Mouse (Mus musculus) neural tube, embryonic 12.5 days (tissue): Measurements from ENCODE around the gene Spata4. TPM values are rescaled to one million over a fixed set of nuclear protein-coding genes. Genes with fewer than 3 reads are reported as not detected.
"Not testable (repeated sequence)": the region's sequence is repeated elsewhere in the genome, so short reads cannot be mapped to it uniquely, and the experiment has no call there.

Experiments used
- ATAC-seq: fragments of 200-750 bp; cut with Nextera tagmentation; 2 replicates; pipeline ENCODE4 v1.8.0; 2017; ENCODE audit warnings: low read depth, mild to moderate bottlenecking, moderate TSS enrichment, moderate library complexity; ENCODE audit not compliant: low FRiP score
- H3K27ac ChIP-seq: fragments of 300-500 bp; sonication (generic); 2 replicates; pipeline ENCODE4 v1.5.1; 2016
- H3K27me3 ChIP-seq: fragments of 300-500 bp; sonication (generic); replicated peaks from 2 replicates; pipeline ENCODE4 v1.6.1; 2016; ENCODE audit warnings: mild to moderate bottlenecking
- H3K36me3 ChIP-seq: fragments of 300-500 bp; sonication (generic); 2 replicates; pipeline ENCODE4 v1.6.1; 2016; ENCODE audit warnings: mild to moderate bottlenecking
- H3K4me1 ChIP-seq: fragments of 300-500 bp; sonication (generic); 2 replicates; pipeline ENCODE4 v1.6.1; 2016
- H3K4me2 ChIP-seq: fragments of 300-500 bp; sonication (generic); replicated peaks from 2 replicates; pipeline ENCODE4 v1.6.1; 2016; ENCODE audit warnings: mild to moderate bottlenecking
- H3K4me3 ChIP-seq: fragments of 300-500 bp; sonication (generic); 2 replicates; pipeline ENCODE4 v1.5.1; 2016
- H3K9ac ChIP-seq: fragments of 300-500 bp; sonication (generic); 2 replicates; pipeline ENCODE4 v1.6.1; 2016; ENCODE audit warnings: mild to moderate bottlenecking
- H3K9me3 ChIP-seq: fragments of 300-500 bp; sonication (generic); 2 replicates; pipeline ENCODE4 v1.6.1; 2016; ENCODE audit warnings: mild to moderate bottlenecking
- WGBS: fragments of 180-500 bp; shearing (Covaris S2); methylation state at CpG from one replicate; pipeline ENCODE4 v1.1.7; 2016; 5-methylcytosine and 5-hydroxymethylcytosine counted together
- polyA plus RNA-seq: library from polyadenylated mRNA; unstranded; fragments of >200 nt; fragmentation: Nextera tagmentation; extraction: Ambion mirVana; gene quantifications from 2 replicates; pipeline ENCODE4 v1.2.1, GENCODE M21; 2016

The Spata4 gene
- polyA plus RNA-seq, 1 experiment from 2014 or later, result not detected

- H3K9ac ChIP-seq, result no peak overlapping the region
- H3K27me3 ChIP-seq, result no peaks in the 10 kb centered on the region
- no peak overlapping the region for H3K4me2 ChIP-seq
- peaks cover 6% of the 10 kb centered on the region for H3K4me1 ChIP-seq
- ATAC-seq, result no peak
- H3K9me3 ChIP-seq, result no peaks in the 10 kb centered on the region
- H3K4me3 ChIP-seq, result no peak overlapping the region
- 88% methylated on average over 2 of the region's 2 CpGs for WGBS
- no peak overlapping the region for H3K27ac ChIP-seq
- H3K36me3 ChIP-seq, result no peaks in the 10 kb centered on the region
Measured at GRCm38 (mm10) chr8:54597386-54597785, 3.2 kb upstream of the Spata4 start.

GRCm38 (mm10) chr8:54603440-54603839 is 2.9 kb downstream of the Spata4 start:
- no peaks in the 10 kb centered on the region for H3K27me3 ChIP-seq
- H3K27ac ChIP-seq, result no peak overlapping the region
- H3K4me3 ChIP-seq, result no peak overlapping the region
- no peak overlapping the region for H3K9ac ChIP-seq
- no peaks in the 10 kb centered on the region for H3K36me3 ChIP-seq
- H3K4me1 ChIP-seq, result peaks cover 6% of the 10 kb centered on the region
- WGBS, result 81% methylated on average over 4 of the region's 4 CpGs
- ATAC-seq, result no peak
- H3K4me2 ChIP-seq, result no peak overlapping the region
- H3K9me3 ChIP-seq, result no peaks in the 10 kb centered on the region

- no peak for ATAC-seq
- Histone ChIP-seq H3K27me3 (no peaks in the 10 kb centered on the region), H3K9ac (no peak overlapping the region), H3K36me3 (no peaks in the 10 kb centered on the region), H3K27ac (no peak overlapping the region), H3K4me2 (no peak overlapping the region), H3K4me1 (no peaks in the 10 kb centered on the region), H3K4me3 (no peak overlapping the region), H3K9me3 (no peaks in the 10 kb centered on the region)
- WGBS, result 97% methylated on average over 2 of the region's 2 CpGs
Measured at GRCm38 (mm10) chr8:54609336-54609735, 8.8 kb downstream of the Spata4 start.

GRCm38 (mm10) chr8:54610238-54610637 is 9.7 kb downstream of the Spata4 start:
- no peaks in the 10 kb centered on the region for H3K9me3 ChIP-seq
- no peak overlapping the region for H3K27ac ChIP-seq
- H3K9ac ChIP-seq, result no peak overlapping the region
- 81% methylated on average over 4 of the region's 4 CpGs for WGBS
- H3K4me2 ChIP-seq, result no peak overlapping the region
- no peaks in the 10 kb centered on the region for H3K36me3 ChIP-seq
- no peaks in the 10 kb centered on the region for H3K27me3 ChIP-seq
- H3K4me3 ChIP-seq, result no peak overlapping the region
- ATAC-seq, result no peak
- H3K4me1 ChIP-seq, result no peaks in the 10 kb centered on the region

GRCm38 (mm10) chr8:54616710-54617109 is 16.1 kb downstream of the Spata4 start:
- not testable (repeated sequence) for H3K4me1 ChIP-seq, H3K27ac ChIP-seq, H3K36me3 ChIP-seq, H3K9me3 ChIP-seq, ATAC-seq, H3K4me3 ChIP-seq, H3K27me3 ChIP-seq, H3K4me2 ChIP-seq, H3K9ac ChIP-seq
- WGBS, result 89% methylated on average over 17 of the region's 17 CpGs

- H3K27me3 ChIP-seq, result no peaks in the 10 kb centered on the region
- H3K36me3 ChIP-seq, result no peaks in the 10 kb centered on the region
- H3K4me2 ChIP-seq, result no peak overlapping the region
- no peaks in the 10 kb centered on the region for H3K9me3 ChIP-seq
- no peak overlapping the region for H3K4me3 ChIP-seq
- ATAC-seq, result no peak
- no peaks in the 10 kb centered on the region for H3K4me1 ChIP-seq
- H3K9ac ChIP-seq, result no peak overlapping the region
- no peak overlapping the region for H3K27ac ChIP-seq
- 70% methylated on average over 4 of the region's 4 CpGs for WGBS
Measured at GRCm38 (mm10) chr8:54638634-54639033, 38.1 kb downstream of the Spata4 start.

Other genes starting within 250 kb of the Spata4 start
- gene Asb5, start 71.2 kb upstream of the Spata4 start, polyA plus RNA-seq, result 7.7 and 8.1 TPM in 2 replicates
- gene Spcs3, start 70.8 kb upstream of the Spata4 start, polyA plus RNA-seq, result 69.5 and 71.3 TPM in 2 replicates